Mouse (Mus musculus) olfactory bulb, adult 2 months (tissue): ENCODE measurements around the gene Arhgap10.

ENCODE experiments used
- CTCF ChIP-seq: fragments of 200-500 bp; IDR thresholded peaks from 2 replicates; pipeline ENCODE4 v1.5.1; 2012; ENCODE audit warnings: low read depth, mild to moderate bottlenecking, low read length, moderate library complexity; ENCODE audit not compliant: insufficient read depth
- POLR2A ChIP-seq: fragments of 200-500 bp; IDR thresholded peaks from 2 replicates; pipeline ENCODE4 v1.6.1; 2012; ENCODE audit warnings: mild to moderate bottlenecking, low read depth, low read length, moderate library complexity; ENCODE audit not compliant: insufficient read depth

- TF ChIP-seq POLR2A (no peak), CTCF (no peak)
These were observed 95.0 kb downstream of the Arhgap10 start for GRCm38 (mm10) chr8:77422632-77423252.
